Mouse (Mus musculus) liver, adult 2 months (tissue): ENCODE measurements at regions not wholly inside any gene's neighbourhood (a gene's known extent, or its start where the extent isn't known, plus 50 kb on each side); places are given as distances from the start of the nearest gene placed in this dataset.

ENCODE experiments used
- CTCF ChIP-seq: fragments of 200-500 bp; IDR thresholded peaks from 2 replicates; pipeline ENCODE4 v1.5.1; 2011; ENCODE audit warnings: low read depth, low read length, control low read depth
- POLR2A ChIP-seq: fragments of 200-500 bp; IDR thresholded peaks from 2 replicates; pipeline ENCODE4 v1.6.1; 2011; ENCODE audit warnings: low read length, control low read depth; ENCODE audit not compliant: insufficient read depth; ENCODE audit errors: extremely low read depth

GRCm38 (mm10) chr12:49897768-49898167, 512.8 kb downstream of the Gm43517 start:
- TF ChIP-seq POLR2A (no peak), CTCF (no peak)
